Mouse (Mus musculus) left cerebral cortex, postnatal 36 days (tissue): ENCODE results near the gene Nagpa. TPM values are rescaled to one million over a fixed set of nuclear protein-coding genes. Genes with fewer than 3 reads are reported as not detected.

Experiments used
- DNase-seq, 2 experiments: peaks; one replicate each; pipeline ENCODE4 v3.0.0; 2021 to 2022; ENCODE audit warnings: low spot score in 2 of 2, mixed read lengths in 1 of 2
- intact Hi-C: fragments of 180-260 bp; cut with DNase I; formaldehyde crosslinking; loops from one replicate; pipeline ENCODE4 v1.15.1; 2025
- total RNA-seq, 2 experiments: library from RNA; stranded (reverse); gene quantifications; 2 replicates each; pipeline ENCODE4 v1.2.3; 2021

The Nagpa gene
- total RNA-seq, 2 experiments from 2014 or later = 10.7 to 12.7 TPM

- intact Hi-C loops = no loop called here
- no peak for DNase-seq
These were observed 1.7 kb upstream of the Nagpa start for GRCm38 (mm10) chr16:5205431-5205970.

GRCm38 (mm10) chr16:5203200-5203599, 612 bp downstream of the Nagpa start:
- DNase-seq = no peak
- intact Hi-C loops = loop anchor here (2.0 to 5.0 kb wide), 2 partner anchors 42 to 264 kb away; no protein-coding TSS in a partner anchor

DNA sequence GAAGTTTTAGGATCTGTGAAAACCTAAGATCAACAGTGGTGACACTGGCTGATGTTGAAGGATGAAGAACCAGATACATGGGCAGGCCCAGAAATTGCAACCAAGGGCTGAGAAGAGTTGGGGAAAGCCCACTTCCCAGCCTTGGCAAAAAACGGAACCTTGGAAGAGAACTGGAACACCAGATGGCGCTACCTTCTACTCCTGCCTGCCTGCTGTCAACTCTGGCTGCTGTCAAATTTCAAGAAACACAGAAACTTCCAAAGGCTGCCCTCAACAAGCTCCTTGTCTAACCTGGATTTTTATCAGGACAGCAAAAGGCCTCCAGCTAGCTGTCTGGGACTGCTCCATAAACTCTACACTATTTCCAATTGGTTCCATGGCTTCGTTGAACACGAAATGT, 1.1 kb downstream of the Nagpa start:
- intact Hi-C loops = loop anchor here (2.0 to 5.0 kb wide), 2 partner anchors 42 to 265 kb away; no protein-coding TSS in a partner anchor
- DNase-seq = peak; percentile 46 to 50

DNA sequence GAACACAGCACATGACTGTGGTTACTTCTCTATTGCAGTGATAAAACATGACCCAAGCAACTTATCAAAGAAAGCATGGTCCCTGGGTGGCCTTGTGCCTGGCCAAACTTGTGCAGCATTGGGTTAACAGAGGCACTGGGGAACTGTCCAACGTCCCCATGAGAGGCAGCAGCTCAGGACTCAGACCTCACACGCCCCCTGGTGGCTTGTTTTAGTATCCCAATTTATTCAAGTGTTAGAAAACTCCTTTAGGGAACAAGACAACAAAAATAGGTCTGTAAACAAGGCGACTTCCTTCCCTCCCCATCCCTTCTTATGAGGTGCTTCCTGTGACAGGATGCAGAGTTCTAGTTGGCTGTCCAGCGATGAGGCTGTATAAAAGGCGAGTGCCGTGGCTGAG, 8.7 kb downstream of the Nagpa start:
- intact Hi-C loops = no loop called here
- DNase-seq = no peak

GRCm38 (mm10) chr16:5186234-5186633, 17.6 kb downstream of the Nagpa start:
- peak; percentile 44 to 55 for DNase-seq
- intact Hi-C loops = no loop called here

GRCm38 (mm10) chr16:5185691-5186090, 18.1 kb downstream of the Nagpa start:
- DNase-seq = no peak
- intact Hi-C loops = no loop called here

DNA sequence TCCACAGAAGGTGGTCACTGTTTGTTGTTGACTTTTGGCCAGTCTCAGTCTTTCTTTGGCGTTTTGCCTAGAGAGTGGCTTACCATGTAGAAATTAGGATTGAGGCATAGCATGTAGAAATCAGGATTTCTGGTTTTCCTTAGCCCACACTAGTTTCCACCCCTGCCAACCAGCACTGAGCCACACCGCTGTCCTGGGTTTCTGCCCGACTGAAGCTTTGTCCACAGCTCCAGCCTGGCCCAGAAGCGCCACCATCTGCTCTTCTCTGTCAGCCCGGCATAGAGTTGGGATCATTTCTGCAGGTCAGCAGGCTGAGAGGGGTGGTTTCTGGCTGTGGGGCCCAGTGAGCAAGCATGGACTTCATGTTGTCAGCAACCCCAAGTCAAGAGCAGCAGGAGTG, 18.9 kb downstream of the Nagpa start:
- DNase-seq = no peak
- intact Hi-C loops = no loop called here

GRCm38 (mm10) chr16:5184101-5184500, 19.7 kb downstream of the Nagpa start:
- no peak for DNase-seq
- intact Hi-C loops = no loop called here

DNA sequence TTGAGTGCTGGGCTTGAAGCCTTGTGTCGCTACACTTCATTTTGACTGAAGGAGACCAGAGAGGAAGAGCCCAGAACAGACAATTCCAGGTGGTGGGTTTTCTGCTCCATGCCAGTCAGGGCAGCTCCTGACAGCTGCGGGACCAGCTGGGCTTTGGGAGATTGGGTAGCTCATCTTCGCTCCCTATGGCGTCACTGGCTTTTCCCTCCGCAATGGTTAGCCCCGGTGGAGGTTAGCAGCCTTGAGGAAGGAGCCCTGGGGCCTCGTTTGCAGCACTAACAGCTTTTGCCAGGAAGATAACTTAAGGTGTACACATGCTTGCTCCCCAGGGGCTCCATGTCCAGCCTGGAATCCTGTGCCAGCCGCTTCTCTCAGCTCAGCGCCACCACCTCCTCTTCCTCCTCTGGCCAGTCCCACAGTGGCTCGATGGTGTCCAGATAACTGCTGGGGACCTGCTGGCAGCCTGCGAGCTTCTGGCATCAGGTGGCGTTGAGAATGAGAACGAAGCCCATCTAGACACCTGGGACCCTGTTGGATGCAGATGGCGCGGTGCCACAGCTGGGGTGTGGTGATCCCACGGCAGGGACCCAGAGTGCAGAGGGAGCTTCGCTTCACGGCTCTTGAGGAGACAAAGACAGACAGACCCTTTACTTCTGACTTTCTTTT, 20.4 kb downstream of the Nagpa start:
- DNase-seq = no peak
- intact Hi-C loops = no loop called here

DNA sequence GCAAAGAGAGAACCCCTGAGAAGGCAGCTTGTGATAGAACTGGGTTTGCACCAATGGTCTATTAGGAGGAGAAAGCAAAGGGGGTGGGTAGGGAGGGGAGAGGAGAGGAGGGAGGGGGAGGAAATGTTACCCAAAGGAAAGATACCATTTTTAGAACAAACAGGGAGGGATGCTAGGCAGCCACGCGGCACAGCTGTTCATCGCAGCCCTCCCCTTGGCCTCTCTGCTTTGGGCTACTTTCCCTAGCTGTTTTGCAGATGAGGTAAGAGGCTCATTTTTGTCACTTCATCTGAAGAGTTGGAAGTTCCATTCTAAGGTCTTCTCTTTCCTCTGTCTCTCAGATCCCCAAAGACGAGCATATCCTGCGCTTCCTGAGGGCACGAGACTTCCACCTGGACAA, 31.2 kb downstream of the Nagpa start:
- DNase-seq = no peak
- intact Hi-C loops = no loop called here

DNA sequence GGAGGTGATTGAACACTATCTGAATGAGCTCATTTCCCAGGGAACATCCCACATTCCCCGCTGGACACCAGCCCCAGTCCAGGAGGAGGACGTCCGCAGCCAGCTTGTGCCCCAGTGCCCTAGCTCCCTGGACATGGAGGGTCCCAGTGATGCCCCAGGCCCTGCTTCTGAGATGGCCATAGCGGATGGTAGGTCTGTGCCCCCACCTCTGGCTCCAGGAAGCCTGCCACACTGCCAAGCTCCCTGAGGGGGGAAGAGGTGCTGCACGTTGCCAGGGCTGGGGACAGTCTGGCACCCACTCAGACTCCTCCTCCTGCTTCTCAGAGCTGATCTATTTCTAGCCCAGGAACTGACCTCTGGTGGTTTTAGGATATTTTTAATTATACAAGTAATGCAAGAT, 35.0 kb downstream of the Nagpa start:
- no peak for DNase-seq
- intact Hi-C loops = no loop called here

GRCm38 (mm10) chr16:5168038-5168437, 35.8 kb downstream of the Nagpa start:
- DNase-seq = no peak
- intact Hi-C loops = no loop called here

GRCm38 (mm10) chr16:5164327-5164726, 39.5 kb downstream of the Nagpa start:
- intact Hi-C loops = no loop called here
- no peak for DNase-seq

DNA sequence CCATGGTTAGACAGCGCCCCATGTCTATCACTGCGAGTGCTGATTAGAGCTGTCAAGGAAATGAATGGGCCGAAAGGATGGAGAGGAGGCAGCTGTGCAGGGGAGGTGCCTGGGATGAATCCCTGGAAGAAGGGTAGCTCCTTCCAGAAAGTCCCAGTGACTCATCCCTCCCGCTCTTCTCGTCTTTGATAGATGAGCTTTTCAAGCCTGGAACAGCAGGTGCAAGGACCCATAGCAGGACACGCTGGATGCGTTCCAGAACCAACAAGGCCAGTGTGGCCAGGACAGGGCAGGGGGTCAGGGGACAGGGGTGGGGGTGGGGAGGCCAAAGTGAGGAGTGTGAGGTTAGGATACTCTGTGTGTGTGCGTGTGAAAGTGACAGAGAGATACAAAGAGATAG, 44.6 kb downstream of the Nagpa start:
- intact Hi-C loops = no loop called here
- no peak for DNase-seq

DNA sequence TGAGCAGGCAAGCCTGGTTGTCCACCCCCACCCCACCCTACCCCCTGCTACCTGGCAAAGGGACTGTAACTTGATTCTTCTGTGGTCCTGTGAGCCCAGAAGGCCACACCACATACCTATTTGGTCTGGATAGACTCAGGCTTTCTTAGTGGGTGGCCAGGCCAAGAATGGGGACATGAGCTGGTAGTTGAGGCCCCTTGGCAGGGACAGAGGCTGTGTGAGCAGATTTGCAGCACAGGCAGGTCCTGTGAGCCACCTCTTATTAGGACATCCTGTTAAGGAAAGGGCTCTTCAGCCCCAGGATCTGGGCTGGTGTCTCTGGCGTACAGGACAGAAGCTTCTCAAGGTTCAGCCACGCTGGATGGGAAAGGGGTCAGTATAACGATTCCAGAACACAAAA, 46.7 kb downstream of the Nagpa start:
- intact Hi-C loops = no loop called here
- DNase-seq = no peak

GRCm38 (mm10) chr16:5156495-5156894, 47.3 kb downstream of the Nagpa start:
- intact Hi-C loops = no loop called here
- DNase-seq = no peak

- DNase-seq = no peak
- intact Hi-C loops = no loop called here
These were observed 48.8 kb downstream of the Nagpa start for GRCm38 (mm10) chr16:5155014-5155413.

DNA sequence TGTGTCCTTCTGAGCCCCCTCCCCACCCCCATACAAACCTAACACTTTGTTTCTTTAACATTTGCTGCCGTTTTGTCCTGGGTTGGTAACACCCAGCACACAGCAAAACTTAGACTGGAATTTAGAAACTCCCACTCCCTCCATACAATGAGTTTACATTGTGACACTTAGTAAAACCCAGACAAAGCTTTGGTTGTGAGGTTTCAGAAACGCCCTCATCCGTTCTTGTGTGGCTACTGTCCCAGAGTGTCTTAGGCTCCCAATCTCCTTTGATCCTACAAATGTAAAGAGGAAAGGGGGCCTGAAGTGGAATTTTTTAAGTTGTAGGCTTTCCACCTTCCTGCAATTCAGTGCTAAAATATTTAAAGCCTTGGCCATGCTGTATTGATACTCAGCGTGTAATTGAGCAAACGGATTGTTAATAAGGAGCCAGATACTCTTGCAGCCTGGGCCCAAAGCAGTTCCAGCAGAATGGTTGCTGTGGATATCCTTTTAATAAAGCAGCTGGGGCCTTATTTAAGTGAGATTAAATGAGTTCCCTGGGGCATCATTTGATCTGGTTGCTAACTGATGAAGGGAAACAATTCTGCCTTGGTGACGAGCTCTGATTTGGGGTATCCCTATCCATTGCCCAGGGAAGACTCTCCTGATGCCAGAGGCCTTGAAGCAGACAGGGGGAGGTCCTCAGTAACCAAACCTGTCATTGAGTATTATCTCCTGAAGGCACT, 50.3 kb downstream of the Nagpa start:
- intact Hi-C loops = no loop called here
- DNase-seq = no peak

- intact Hi-C loops = no loop called here
- no peak for DNase-seq
These were observed 53.3 kb downstream of the Nagpa start for GRCm38 (mm10) chr16:5150544-5150943.

DNA sequence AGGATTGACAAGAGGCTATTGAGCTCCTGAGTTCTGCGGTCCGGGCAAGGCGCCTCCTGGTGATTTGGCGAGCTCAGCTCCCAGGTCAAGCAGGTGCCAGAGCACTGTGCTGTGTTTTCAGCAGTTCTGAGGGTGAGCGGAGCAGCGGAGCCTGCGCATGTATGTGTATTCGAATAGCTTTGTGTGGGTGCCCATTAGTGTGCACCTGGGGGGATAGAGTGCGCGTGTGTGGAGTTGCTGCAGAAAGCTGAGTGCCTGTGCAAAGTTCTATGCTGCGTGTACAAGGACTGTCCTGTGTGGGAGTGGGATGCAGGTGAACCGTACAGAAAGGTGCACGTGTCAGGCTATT, 56.8 kb downstream of the Nagpa start, which contains the start of gene Sec14l5:
Gene Sec14l5, plus strand, starts transcription at position 73 of the 349 bp plus-strand sequence.
- DNase-seq = no peak
- intact Hi-C loops = loop anchor here (2.0 to 5.0 kb wide), 2 partner anchors 95 to 166 kb away; partner anchors contain the start of gene Ubn1
